Mouse (Mus musculus): ENCODE results near the gene Lrpprc. TPM values are rescaled to one million over a fixed set of nuclear protein-coding genes. Genes with fewer than 3 reads are reported as not detected.

Gene Lrpprc
- polyA plus RNA-seq, 1 experiment from 2014 or later = 62.2 TPM

Other genes starting within 250 kb of the Lrpprc start
- gene Dync2li1, start 164.3 kb downstream of the Lrpprc start, polyA plus RNA-seq (2014; fragmentation: Nextera tagmentation; extraction: Ambion mirVana) = 11.9 and 12.8 TPM in 2 replicates
- not detected in 2 replicates for gene Abcg8, start 114.5 kb downstream of the Lrpprc start, polyA plus RNA-seq (2014; fragmentation: Nextera tagmentation; extraction: Ambion mirVana)
- gene Abcg5, start 107.8 kb downstream of the Lrpprc start, polyA plus RNA-seq (2014; fragmentation: Nextera tagmentation; extraction: Ambion mirVana) = 0.43 and 0.99 TPM in 2 replicates
- gene Ppm1b, start 166.0 kb upstream of the Lrpprc start, polyA plus RNA-seq (2014; fragmentation: Nextera tagmentation; extraction: Ambion mirVana) = 58.9 and 67.1 TPM in 2 replicates
- 0.17 TPM in 1 of 2 replicates, not detected in the other for gene Slc3a1, start 237.6 kb upstream of the Lrpprc start, polyA plus RNA-seq (2014; fragmentation: Nextera tagmentation; extraction: Ambion mirVana)

All from heart, embryonic 11.5 days (tissue).